Mouse (Mus musculus) bone marrow, adult 2 months (tissue): ENCODE data around the gene Lrrc10.

Experiments used
- CTCF ChIP-seq: fragments of 200-500 bp; IDR thresholded peaks from 2 replicates; pipeline ENCODE4 v1.5.1; 2011; ENCODE audit warnings: low read length, control low read depth; ENCODE audit not compliant: control insufficient read depth, insufficient read depth
- POLR2A ChIP-seq: fragments of 200-500 bp; IDR thresholded peaks from 2 replicates; pipeline ENCODE4 v1.6.1; 2011; ENCODE audit warnings: low read depth, mild to moderate bottlenecking, control low read depth, low read length, borderline replicate concordance; ENCODE audit not compliant: control insufficient read depth

GRCm38 (mm10) chr10:116996236-116996600, 48.9 kb upstream of the Lrrc10 start:
- TF ChIP-seq CTCF, result no peak
- TF ChIP-seq POLR2A, result no peak
